Mouse (Mus musculus): ENCODE data around the gene Cox6b1.

DNA sequence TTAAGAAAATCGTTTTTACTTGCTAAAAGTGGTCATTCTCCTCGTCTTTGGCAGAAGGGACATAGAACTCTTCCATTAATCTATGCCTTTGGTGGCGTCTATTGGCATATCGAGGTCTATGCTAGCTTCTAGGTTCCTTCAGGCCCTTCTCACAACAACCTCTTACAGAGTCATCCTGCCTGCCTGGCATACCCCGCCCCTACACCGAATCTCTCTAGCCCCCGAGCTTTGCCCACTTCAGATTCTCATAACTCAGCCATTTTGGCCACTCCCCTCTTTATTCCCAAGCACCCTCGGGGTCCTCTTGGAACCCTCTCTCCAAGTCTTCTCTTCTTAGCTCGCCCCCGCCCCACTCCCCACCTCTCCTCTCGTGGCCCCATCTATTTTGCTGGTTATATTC, 39.4 kb upstream of the Cox6b1 start:
- TF ChIP-seq CEBPB (IDR thresholded peaks at IDR 0.05; ENCODE audit: low read depth) (no peak), CTCF (IDR thresholded peaks at IDR 0.05; ENCODE audit: control insufficient read depth, insufficient read depth, insufficient read length) (no peak), MAX (IDR thresholded peaks at IDR 0.05) (no peak), USF1 (IDR thresholded peaks at IDR 0.05; ENCODE audit: low read depth) (no peak), MYOD1 (IDR thresholded peaks at IDR 0.05; ENCODE audit: control insufficient read depth, insufficient read length, low read depth) (no peak), FOSL1 (IDR thresholded peaks at IDR 0.05; ENCODE audit: insufficient read depth, low read length, poor library complexity, severe bottlenecking) (no peak), MYOG (IDR thresholded peaks at IDR 0.05; ENCODE audit: control insufficient read depth, extremely low read depth, insufficient read length) (no peak)
